Mouse (Mus musculus): Measurements from ENCODE around the gene Abr.

The Abr gene

GRCm38 (mm10) chr11:76458730-76459129, 163.4 kb downstream of the Abr start:
- no peak for DNase-seq (ENCODE audit: low spot score)

GRCm38 (mm10) chr11:76456897-76457296, 165.2 kb downstream of the Abr start:
- no peak for DNase-seq (ENCODE audit: low spot score)

GRCm38 (mm10) chr11:76456233-76456632, 165.9 kb downstream of the Abr start:
- peak; percentile 86 for DNase-seq (ENCODE audit: low spot score)

- DNase-seq (ENCODE audit: low spot score): peak; percentile 64
Observed at GRCm38 (mm10) chr11:76454492-76454891, 167.6 kb downstream of the Abr start.

- DNase-seq (ENCODE audit: low spot score): no peak
Observed at GRCm38 (mm10) chr11:76450202-76450561, 171.9 kb downstream of the Abr start.

GRCm38 (mm10) chr11:76449520-76450201, 172.5 kb downstream of the Abr start:
- no peak for DNase-seq (ENCODE audit: low spot score)

- DNase-seq (ENCODE audit: low spot score): no peak
Observed at GRCm38 (mm10) chr11:76446251-76446650, 175.9 kb downstream of the Abr start.

- DNase-seq (ENCODE audit: low spot score): no peak
Observed at GRCm38 (mm10) chr11:76445459-76445858, 176.7 kb downstream of the Abr start.

- DNase-seq (ENCODE audit: low spot score): no peak
Observed at GRCm38 (mm10) chr11:76439666-76440065, 182.4 kb downstream of the Abr start.

- peak; percentile 30 for DNase-seq (ENCODE audit: low spot score)
Observed at GRCm38 (mm10) chr11:76436864-76437437, 185.2 kb downstream of the Abr start.

GRCm38 (mm10) chr11:76436009-76436408, 186.1 kb downstream of the Abr start:
- no peak for DNase-seq (ENCODE audit: low spot score)

- DNase-seq (ENCODE audit: low spot score): no peak
Observed at GRCm38 (mm10) chr11:76429966-76430631, 192.0 kb downstream of the Abr start.

- DNase-seq (ENCODE audit: low spot score): no peak
Observed at GRCm38 (mm10) chr11:76429556-76429955, 192.6 kb downstream of the Abr start.

GRCm38 (mm10) chr11:76429046-76429445, 193.1 kb downstream of the Abr start:
- DNase-seq (ENCODE audit: low spot score): no peak

- no peak for DNase-seq (ENCODE audit: low spot score)
Observed at GRCm38 (mm10) chr11:76427781-76428180, 194.3 kb downstream of the Abr start.

- no peak for DNase-seq (ENCODE audit: low spot score)
Observed at GRCm38 (mm10) chr11:76425749-76426148, 196.4 kb downstream of the Abr start.

GRCm38 (mm10) chr11:76420896-76421295, 201.2 kb downstream of the Abr start:
- no peak for DNase-seq (ENCODE audit: low spot score)

GRCm38 (mm10) chr11:76419179-76419578, 202.9 kb downstream of the Abr start:
- DNase-seq (ENCODE audit: low spot score): no peak

GRCm38 (mm10) chr11:76418423-76418822, 203.7 kb downstream of the Abr start:
- DNase-seq (ENCODE audit: low spot score): no peak

GRCm38 (mm10) chr11:76415985-76416384, 206.1 kb downstream of the Abr start:
- DNase-seq (ENCODE audit: low spot score): no peak

GRCm38 (mm10) chr11:76415001-76415400, 207.1 kb downstream of the Abr start:
- no peak for DNase-seq (ENCODE audit: low spot score)

GRCm38 (mm10) chr11:76413202-76413601, 208.9 kb downstream of the Abr start:
- no peak for DNase-seq (ENCODE audit: low spot score)

- DNase-seq (ENCODE audit: low spot score): peak; percentile 70
Observed at GRCm38 (mm10) chr11:76410826-76411225, 211.3 kb downstream of the Abr start.

Measured in urinary bladder, postnatal 25 days (tissue).